Mouse (Mus musculus): ENCODE measurements around the gene Zfp174.

Zfp174 gene

GRCm38 (mm10) chr16:3884201-3885064 lies 37.4 kb downstream of the Zfp174 start, which contains the start of the genes Zfp597 and Gm20695:
Gene Zfp597, minus strand, starts transcription at chr16:3884561.
Gene Gm20695, plus strand, starts transcription at chr16:3884648.
- DNase-seq (ENCODE audit: low read depth, low spot score), result peak; percentile 95

DNA sequence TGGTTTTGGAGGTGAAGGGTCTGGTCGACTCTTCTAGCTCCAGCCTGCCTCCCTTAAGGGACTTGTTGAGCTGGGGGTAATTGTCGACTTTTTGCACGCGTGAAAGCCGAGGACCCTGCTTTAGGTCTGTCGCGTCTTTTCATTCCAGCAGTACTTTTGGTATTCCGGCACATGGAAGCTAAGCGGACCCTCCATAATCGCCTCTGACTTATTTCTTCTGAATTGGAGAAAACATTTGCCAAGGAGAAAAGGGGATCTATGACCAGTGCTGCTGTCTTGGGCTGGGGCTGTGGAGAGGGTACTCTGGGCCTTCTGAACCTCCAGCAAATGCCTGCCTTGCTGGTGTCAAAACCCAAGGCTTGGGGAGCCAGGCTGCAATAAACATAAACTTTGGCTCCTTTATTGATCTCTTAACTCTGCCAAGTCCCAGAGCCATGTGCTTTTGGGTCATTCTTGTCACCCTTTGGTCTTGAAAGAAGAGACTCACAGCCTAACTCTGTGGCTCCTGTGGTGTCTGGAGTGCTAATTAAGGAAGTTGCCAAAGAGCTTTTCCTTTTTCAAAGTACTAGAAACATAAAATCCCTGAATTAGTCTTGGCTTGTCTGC lies 38.1 kb downstream of the Zfp174 start:
- DNase-seq (ENCODE audit: low read depth, low spot score), result no peak

- DNase-seq (ENCODE audit: low read depth, low spot score), result no peak
These were observed 44.7 kb downstream of the Zfp174 start for GRCm38 (mm10) chr16:3891621-3892295.

DNA sequence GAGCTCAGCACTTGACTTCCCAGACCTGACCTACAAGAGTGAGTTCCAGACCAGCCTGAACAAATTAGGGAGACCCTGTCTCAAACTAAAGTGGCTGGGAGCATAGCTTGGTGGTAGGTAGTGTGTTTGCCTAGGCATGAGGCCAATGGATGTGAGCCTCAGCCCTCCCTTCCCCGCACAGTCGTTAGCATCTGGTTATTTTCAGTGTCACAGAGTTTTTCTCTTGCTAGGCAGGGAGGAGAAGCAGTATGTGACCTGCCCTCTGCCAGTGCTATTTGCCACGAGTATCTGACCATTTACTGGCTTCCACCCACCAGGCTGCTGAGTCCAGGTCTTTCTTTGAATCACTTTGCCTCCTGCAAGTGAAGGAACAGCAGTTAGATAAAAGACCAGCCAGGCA lies 46.7 kb downstream of the Zfp174 start:
- DNase-seq (ENCODE audit: low read depth, low spot score), result no peak

GRCm38 (mm10) chr16:3895173-3895792 lies 48.2 kb downstream of the Zfp174 start:
- DNase-seq (ENCODE audit: low read depth, low spot score), result peak; percentile 70

- DNase-seq (ENCODE audit: low read depth, low spot score), result peak; percentile 19
These were observed 49.0 kb downstream of the Zfp174 start for GRCm38 (mm10) chr16:3896046-3896445.

GRCm38 (mm10) chr16:3896553-3896952 lies 49.5 kb downstream of the Zfp174 start:
- DNase-seq (ENCODE audit: low read depth, low spot score), result no peak

- no peak for DNase-seq (ENCODE audit: low read depth, low spot score)
These were observed 60.4 kb downstream of the Zfp174 start for GRCm38 (mm10) chr16:3907471-3907870.
